Mouse (Mus musculus) embryo, embryonic 11 days (tissue): ENCODE measurements around the gene Zfp385c.
"Not testable (repeated sequence)": the region's sequence is repeated elsewhere in the genome, so short reads cannot be mapped to it uniquely, and the experiment has no call there.

Experiments used
- DNase-seq: peaks from one replicate; pipeline ENCODE4 v3.0.0-alpha.2; 2015

Zfp385c gene

DNA sequence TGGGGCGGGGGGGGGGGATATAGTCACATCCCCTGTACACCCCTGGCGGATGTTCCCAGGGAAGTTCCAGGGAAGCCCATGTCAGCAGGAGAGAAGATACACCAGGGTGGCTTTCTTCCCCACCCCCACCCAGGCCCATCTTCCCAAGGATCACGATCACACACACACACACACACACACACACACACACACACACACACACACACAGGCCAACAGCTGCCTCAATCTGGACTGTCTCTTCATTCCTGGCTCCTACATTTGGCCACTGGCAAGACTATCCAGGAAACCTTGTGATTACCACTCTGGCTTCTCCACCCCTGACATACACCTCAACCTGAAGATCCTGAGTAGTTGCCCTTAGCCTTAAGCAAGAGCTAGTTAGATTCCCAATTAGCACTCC, 6.9 kb downstream of the Zfp385c start:
- DNase-seq = no peak

GRCm38 (mm10) chr11:100684084-100684483, 8.2 kb downstream of the Zfp385c start:
- no peak for DNase-seq

DNA sequence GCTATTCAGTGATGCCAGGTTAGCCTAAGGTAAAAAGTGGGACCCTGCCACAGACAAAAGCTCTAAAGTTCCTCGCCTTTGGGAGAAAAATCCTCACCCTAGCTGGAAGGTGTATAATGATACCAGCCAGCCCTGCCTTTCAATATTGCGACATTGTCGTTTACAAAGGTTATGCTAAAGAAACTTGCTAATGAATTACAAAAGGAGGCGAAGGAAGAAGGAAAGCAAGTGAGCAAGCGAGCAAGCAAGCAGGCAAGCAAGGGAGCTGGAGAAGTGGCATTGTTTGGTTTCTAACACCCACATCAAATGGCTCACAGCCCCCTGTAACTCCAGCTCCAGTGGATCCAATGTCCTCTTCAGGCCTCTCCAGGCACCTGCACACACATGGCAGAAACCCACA, 9.7 kb downstream of the Zfp385c start:
- no peak for DNase-seq

- no peak for DNase-seq
Observed at GRCm38 (mm10) chr11:100681826-100682225, 10.4 kb downstream of the Zfp385c start.

- DNase-seq = no peak
Observed at GRCm38 (mm10) chr11:100677810-100678209, 14.4 kb downstream of the Zfp385c start.

DNA sequence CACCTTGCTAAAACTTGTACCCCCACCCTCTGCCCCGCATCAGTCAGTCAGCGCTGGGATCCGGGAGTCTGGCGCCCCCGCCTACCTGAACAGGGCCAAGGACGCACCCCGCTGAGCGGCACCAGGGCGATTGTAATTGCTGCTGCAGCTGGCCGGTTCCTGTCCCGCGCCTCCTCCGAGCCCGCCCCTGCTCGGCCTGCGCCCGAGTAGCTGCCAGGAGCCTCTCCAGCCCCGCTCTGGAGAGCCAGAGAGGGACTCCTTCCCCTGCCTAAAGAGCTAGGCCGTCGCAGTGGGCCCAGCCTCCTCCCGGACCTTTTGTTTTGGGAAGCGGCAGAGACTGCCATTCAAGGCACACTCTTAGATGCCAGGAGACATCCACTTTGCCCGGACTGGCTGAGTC, 19.1 kb downstream of the Zfp385c start:
- peak; percentile 59 for DNase-seq

- DNase-seq = no peak
Observed at GRCm38 (mm10) chr11:100671956-100672355, 20.3 kb downstream of the Zfp385c start.

DNA sequence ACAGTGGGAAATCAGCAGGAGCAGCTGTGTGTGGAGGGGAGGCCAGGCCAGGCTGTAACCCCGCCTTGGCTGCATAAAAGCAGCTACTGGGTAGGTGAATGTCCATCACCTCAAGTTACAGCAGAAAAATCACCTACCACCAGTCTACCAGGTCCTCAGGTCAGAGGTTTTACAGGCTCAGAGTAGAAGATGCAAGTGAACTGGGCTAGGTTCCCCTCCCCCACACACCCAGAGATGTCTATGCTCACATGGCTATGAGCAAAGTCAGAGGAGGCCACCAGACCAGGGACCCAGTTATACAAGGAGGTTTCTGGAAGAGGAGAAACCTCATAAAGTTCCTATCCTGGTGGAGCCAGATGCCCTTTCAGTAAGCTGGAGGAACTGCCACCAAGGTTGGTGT, 21.2 kb downstream of the Zfp385c start:
- DNase-seq = no peak

GRCm38 (mm10) chr11:100659806-100660205, 32.4 kb downstream of the Zfp385c start:
- no peak for DNase-seq

- DNase-seq = peak; percentile 36
Observed at GRCm38 (mm10) chr11:100656458-100656857, 35.8 kb downstream of the Zfp385c start.

DNA sequence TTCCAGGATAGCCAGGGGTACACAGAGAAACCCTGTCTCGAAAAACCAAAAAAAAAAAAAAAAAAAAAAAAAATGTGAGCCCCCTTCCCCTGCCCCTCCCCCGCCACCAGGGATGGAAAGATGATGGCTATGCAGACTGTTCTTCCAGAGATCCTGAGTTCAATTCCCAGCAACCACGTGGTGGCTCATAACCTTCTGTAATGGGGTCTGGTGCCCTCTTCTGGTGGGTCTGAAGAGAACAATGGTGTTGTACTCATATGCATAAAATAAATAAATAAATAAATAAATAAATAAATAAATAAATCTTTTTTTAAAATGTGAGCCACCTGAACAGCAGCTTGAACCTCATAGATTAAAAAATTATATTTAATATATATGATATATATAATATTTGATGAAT, 36.7 kb downstream of the Zfp385c start:
- DNase-seq = not testable (repeated sequence)

GRCm38 (mm10) chr11:100651748-100652147, 40.5 kb downstream of the Zfp385c start:
- no peak for DNase-seq

GRCm38 (mm10) chr11:100651205-100651604, 41.0 kb downstream of the Zfp385c start:
- no peak for DNase-seq

GRCm38 (mm10) chr11:100648405-100648804, 43.9 kb downstream of the Zfp385c start:
- no peak for DNase-seq

GRCm38 (mm10) chr11:100646265-100646664, 46.0 kb downstream of the Zfp385c start:
- DNase-seq = peak; percentile 72

DNA sequence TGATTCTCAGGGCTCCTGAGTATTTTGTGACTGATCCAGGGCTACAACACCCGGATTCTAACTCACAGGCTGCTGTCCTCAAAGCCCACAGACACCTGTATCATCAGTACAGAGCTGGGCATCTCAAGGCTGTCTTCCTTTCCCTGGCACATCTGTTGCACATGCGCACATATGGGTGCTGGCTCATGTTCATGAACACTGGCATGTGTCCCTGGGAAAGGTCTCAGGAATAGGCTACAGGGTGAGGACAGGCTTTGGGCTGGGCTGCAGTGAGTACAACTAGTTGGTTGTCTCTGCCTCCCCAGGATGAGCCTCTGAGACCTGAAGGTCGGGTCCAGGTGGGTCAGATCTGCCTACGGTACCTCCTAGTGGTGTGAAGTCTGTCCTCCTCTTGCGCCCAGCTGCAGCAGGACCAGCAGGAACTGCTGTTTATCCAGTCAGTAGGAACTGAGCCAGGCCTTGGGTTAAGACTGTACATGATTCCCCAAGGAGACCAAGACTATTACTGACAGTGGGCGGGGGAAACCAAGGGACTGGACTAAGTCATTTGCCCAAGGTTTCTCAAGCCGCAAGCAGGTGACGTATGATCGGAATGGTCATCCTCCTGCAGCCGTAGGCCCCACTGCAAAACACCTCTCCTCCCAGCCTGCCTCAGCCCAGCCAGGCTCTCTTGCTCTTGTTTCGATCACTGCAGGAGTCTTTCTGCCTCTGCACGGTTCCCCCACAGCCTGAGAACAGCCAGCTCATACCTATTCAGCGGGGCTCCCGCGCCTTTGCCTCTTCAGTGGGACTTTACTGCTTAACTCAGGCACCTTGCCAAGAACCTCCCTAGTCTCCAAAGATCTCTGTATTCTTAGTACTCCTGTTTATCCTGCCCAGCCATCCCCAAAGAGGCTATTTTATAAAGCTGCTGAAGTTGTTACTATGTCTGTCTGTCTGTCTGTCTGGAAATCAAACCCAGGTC, 48.4 kb downstream of the Zfp385c start:
- DNase-seq = no peak

- peak; percentile 84 for DNase-seq
Observed at GRCm38 (mm10) chr11:100640159-100640906, 51.9 kb downstream of the Zfp385c start.

DNA sequence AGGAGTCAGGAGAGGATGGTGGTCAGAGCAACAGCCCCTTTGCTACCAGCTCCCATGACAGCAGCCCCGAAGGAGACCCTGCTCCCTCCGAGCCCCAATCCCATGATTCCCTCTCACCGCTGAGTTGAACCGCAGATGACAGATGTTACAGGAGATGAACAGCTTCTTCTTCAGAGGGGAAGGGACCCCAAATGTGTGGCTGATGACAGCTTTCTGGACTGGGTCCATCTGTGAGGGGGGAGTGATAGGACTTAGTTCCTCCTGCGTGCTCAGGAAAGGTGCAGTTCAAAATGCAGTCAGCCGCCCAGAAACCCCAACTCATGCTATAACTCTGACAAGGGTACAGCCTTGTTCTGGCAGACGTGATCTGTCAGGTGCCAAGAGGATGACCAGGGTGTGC, 57.7 kb downstream of the Zfp385c start:
- DNase-seq = no peak

- no peak for DNase-seq
Observed at GRCm38 (mm10) chr11:100628862-100629352, 63.3 kb downstream of the Zfp385c start.

GRCm38 (mm10) chr11:100628056-100628455, 64.2 kb downstream of the Zfp385c start:
- DNase-seq = no peak

DNA sequence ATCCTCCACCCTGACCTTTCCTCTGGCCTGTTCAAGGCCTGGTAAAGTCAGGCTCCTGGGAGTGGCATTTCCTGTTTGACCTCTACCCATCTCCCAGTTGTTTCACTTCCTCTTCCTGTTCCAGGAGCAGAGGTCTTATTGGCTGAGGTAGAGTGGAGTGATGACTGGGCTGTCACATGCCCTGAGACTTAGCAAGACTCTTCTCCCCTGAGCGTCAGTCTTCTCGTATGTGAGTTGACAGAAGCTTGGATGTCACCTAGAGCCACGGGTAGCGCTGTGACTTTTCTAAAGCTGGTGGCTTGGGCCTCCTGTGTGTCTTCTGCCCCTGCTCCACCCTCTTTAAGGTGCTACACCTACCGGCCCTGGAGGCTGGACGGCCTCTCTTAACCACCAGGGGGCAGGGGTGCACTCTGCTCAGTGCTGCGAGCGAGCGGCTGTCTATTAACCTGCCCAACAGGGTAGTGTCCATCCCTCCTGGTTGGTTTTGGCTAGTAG, 65.5 kb downstream of the Zfp385c start:
- peak; percentile 75 for DNase-seq

- DNase-seq = no peak
Observed at GRCm38 (mm10) chr11:100625754-100626700, 66.2 kb downstream of the Zfp385c start.
